Mouse (Mus musculus) thymus, adult 2 months (tissue): ENCODE measurements at regions not wholly inside any gene's neighbourhood (a gene's known extent, or its start where the extent isn't known, plus 50 kb on each side); places are given as distances from the start of the nearest gene placed in this dataset.

Experiments
- CTCF ChIP-seq: fragments of 200-500 bp; IDR thresholded peaks from 2 replicates; pipeline ENCODE4 v1.5.1; 2012; ENCODE audit warnings: mild to moderate bottlenecking, control low read depth, low read length, moderate library complexity, borderline replicate concordance; ENCODE audit not compliant: control insufficient read depth, poor library complexity, insufficient read depth; ENCODE audit errors: extremely low read depth
- POLR2A ChIP-seq: fragments of 200-500 bp; IDR thresholded peaks from 2 replicates; pipeline ENCODE4 v1.6.1; 2012; ENCODE audit warnings: mild to moderate bottlenecking, low read length, control low read depth, moderate library complexity; ENCODE audit not compliant: control insufficient read depth, poor library complexity, insufficient read depth; ENCODE audit errors: extremely low read depth

DNA sequence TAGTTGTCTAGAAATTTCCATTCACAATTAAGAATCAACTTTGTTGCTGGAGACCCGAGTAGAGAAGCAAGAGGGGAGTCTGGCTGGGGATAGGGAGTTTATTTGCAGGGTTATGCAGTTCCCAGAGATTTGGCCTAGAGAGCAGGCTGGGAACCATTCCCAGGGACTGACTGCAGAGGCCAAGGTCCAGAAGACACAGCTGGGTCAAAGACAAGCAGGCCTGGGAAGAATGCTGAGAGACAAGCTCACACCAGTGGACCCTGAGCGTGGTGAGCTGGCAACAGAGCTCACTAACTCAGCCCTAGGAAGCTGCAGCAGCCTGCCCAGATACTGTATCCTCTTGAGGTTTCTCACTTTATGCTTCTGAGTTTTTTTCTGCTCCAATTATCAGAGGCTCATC, 827.9 kb downstream of the Slc4a3 start:
- no peak for TF ChIP-seq CTCF
- TF ChIP-seq POLR2A = no peak
